Mouse (Mus musculus): ENCODE data around the gene Ankmy1.
A peak's percentile ranks its signal among the peaks of the same experiment; 100 is the strongest.

Ankmy1 gene

DNA sequence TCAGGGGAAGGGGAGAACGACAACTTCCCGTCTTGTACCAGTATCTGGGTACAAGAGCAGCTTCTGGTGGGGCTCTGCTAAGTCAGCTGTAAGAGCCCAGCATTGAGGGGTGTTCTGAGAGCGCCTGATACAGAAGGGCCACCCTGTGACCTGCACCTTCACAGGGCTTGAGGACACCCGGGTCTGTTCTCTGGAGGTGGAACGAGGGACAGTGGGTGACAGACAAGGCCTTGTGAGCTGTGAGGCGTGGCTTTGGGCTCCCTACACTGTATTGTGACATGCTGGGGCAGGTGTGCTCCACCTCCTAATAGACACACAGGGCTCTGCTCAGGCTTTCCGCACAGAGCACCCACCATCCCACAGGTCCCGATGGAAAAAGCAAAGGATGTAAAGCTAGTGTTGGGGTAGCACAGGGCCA, 9.0 kb upstream of the Ankmy1 start:
- DNase-seq (ENCODE audit: extremely low read depth, low read depth): peak; percentile 47

DNA sequence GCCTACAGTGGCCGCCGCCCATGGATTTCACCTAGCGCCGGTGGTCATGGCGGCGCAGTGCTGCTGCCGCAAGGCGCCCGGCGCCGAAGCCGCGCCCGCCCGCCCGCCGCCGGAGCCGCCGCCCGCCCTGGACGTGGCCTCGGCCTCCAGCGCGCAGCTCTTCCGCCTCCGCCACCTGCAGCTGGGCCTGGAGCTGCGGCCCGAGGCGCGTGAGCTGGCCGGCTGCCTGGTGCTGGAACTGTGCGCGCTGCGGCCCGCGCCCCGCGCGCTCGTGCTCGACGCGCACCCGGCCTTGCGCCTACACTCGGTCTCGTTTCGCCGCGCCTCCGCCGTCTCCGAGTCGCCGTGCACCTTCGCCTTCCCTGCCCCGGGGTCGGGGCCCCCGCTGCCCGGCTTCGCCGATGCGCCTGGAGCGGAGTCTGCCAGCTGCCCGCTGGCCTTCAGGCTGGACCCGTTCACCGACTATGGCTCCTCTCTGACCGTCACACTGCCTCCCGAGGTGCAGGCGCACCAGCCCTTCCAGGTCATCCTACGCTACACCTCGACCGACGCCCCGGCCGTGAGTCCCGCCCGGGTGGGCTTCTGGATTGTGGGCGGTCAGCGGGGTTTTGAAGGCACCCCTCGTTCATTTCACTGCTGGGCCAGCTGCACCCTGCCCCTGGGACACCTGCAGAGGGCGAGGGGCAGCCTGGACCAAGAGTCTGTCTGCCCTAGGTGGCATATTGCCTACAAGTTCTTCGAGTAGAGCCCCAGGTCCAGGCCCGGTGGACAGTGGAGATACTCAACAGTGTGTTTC, 8.4 kb upstream of the Ankmy1 start:
- DNase-seq (ENCODE audit: extremely low read depth, low read depth): no peak

DNA sequence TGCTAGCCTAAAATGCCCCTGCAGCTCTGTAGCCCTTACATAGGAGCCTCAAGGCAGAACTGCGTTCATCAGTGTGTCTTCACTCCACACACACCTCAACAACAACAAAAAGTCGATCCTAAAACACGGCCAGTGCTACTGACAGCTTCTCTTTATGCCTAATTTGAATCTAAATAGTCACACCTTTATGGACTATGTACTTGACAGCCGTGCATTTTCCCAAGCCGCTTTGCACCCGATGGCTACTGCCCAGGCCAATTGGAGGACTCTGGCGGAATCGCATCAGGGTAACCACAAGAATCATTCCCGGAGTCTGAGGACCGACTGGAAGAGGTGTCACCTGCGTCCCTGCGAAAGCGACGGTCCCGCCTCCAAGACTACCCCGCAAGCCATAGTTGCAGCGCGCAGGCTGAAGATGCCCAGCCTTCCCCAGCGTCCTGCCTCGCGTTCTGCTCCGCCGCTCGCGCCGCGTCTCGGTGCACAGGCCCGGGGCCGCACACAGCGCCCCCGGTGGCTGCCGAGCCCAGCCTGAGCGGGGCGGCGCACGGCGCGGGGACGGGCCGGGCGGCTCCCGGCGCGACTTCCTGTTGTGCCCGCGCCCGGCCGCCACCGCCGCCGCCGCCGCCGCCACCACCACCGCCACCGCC, 7.7 kb upstream of the Ankmy1 start, which contains the start of gene Rnpepl1:
TSS of gene Rnpepl1 (plus strand) at position 545 of the 647 bp plus-strand sequence.
- DNase-seq (ENCODE audit: extremely low read depth, low read depth): peak; percentile 45

GRCm38 (mm10) chr1:92909068-92909467, 6.4 kb upstream of the Ankmy1 start:
- peak; percentile 59 for DNase-seq (ENCODE audit: extremely low read depth, low read depth)

DNA sequence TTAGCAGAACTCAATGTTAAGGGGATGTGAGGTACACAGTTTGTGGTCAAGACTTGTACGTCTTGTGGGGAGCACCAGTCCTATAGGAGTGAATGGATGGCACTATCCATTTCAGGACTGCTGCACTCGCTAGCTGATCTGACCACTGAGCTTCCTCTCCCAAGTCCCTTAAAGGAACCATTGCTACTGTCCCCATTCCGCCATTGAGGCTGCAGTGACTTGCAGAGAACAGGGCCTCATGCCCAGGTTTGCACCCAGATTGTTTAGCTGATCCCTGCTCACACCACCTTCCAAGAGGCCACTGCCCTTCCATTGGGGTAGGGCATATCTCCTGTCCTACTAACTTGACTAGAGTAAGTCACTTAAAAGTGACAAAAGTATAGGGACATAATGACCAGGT, 6.0 kb upstream of the Ankmy1 start:
- DNase-seq (ENCODE audit: extremely low read depth, low read depth): no peak

GRCm38 (mm10) chr1:92907632-92908360, 5.1 kb upstream of the Ankmy1 start:
- peak; percentile 68 for DNase-seq (ENCODE audit: extremely low read depth, low read depth)

- peak; percentile 81 for DNase-seq (ENCODE audit: extremely low read depth, low read depth)
Observed at GRCm38 (mm10) chr1:92906779-92907631, 4.3 kb upstream of the Ankmy1 start, which contains the start of gene Dusp28. TSS of gene Dusp28 (plus strand) at chr1:92906981.

GRCm38 (mm10) chr1:92905703-92906310, 3.1 kb upstream of the Ankmy1 start:
- no peak for DNase-seq (ENCODE audit: extremely low read depth, low read depth)

DNA sequence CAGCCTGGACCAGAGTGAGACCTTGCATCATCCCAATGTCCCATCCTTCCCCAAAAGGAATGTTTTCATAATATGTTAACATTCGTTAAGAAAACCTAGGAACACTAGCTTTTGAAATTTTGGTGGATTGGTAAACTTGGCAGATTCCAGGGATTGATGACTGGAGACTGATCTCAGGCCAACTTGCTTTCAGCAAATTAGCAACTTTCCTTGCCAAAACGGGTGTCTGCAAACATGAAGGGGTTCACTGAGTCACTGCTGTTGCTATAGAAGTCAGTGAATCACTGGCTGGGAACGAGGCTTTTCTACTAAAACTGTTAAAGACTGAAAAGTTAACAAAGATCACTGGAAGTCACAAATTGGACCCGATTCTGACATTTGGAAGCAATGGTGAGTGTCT, 921 bp upstream of the Ankmy1 start:
- DNase-seq (ENCODE audit: extremely low read depth, low read depth): no peak

DNA sequence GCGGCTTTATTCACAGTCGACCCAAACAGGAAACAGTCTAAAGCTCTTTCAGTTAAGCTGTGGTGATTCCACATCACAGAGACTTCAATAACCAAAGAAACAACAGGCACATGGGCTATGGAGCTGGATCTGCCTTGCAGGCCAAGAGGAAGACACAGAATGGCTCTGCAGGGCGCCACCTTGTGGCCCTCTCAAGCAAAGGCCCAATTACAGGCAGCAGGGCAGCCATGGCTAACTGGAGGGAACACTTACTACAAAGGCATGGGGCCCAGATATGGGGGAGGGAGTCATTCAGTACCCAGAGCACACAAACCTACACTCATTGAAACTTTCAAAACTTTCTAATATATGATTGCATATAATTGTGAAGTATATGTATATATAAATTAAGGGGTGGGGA, 7.6 kb downstream of the Ankmy1 start:
- peak; percentile 67 for DNase-seq (ENCODE audit: extremely low read depth, low read depth)

DNA sequence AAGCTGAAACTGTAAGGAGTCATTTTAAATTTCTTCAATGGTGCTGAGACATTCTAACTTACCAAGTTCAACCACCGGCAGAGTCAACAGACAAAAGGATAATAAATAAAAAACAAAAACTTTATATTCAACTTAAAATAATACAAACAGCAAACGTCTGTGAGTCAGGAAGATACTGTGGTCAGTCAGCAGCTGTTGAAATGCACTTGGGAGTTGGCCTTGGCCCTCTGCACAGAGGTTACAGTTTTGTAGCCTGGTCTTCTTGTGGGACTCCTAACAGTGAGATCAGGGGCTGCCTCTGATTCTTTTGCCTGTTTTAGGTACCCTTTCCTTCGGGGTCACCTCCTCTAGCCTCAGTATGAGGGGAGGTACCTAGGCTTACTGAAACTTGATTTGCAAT, 8.8 kb downstream of the Ankmy1 start:
- DNase-seq (ENCODE audit: extremely low read depth, low read depth): no peak

DNA sequence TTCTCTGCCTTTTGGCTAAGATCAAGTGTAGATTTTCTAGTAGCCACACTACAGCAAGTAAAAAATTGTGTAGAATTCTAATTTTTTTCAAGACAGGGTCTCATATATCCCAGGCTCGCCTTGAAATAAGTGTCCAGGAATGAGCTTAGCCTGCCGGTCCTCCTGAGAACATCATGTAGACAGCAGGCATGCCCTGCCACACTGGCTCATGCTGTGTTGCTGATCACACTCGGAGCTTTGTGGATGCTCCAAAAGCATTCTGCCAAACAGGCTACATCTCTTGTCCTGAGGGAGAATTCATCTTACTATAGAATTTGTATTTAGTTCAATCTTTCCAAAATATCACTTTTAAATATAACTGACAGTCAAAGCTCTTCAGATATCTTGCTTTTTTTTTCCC, 9.9 kb downstream of the Ankmy1 start:
- no peak for DNase-seq (ENCODE audit: extremely low read depth, low read depth)

DNA sequence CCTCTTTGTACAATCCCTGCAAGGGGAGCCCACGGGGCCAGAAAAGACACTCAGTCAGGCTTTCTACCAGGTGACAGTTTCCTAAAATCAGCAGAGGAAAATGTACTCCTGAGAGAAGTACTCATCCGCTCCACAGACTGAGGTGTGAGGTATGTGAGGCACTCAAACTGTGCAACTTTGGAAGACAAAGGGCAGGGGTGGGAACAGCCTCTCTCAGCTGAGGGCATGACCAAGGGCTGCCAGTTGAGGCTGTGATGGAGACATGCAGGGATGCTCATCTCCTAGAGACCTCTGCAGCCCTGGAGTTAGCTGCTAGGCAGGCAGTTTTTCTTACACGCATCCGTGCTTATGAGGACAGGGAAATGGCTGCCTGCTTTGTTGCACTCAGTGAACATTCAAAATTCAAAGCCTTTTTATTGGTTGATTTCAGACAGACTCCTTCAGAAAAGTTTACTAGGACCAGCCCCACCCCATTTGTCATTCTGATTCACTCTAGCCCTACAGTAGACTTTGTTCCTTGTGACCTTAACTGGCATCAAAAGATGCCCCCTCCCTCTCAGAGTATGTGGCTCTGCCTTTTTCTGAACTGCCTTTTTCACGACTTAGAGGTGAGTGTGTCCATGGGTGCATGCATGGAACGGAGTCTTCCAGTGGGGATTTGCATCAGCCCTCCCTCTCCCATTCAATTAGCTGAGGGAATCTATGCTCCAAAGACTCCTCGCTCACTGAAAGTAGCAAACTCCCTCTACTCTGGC, 13.6 kb downstream of the Ankmy1 start:
- DNase-seq (ENCODE audit: extremely low read depth, low read depth): no peak

DNA sequence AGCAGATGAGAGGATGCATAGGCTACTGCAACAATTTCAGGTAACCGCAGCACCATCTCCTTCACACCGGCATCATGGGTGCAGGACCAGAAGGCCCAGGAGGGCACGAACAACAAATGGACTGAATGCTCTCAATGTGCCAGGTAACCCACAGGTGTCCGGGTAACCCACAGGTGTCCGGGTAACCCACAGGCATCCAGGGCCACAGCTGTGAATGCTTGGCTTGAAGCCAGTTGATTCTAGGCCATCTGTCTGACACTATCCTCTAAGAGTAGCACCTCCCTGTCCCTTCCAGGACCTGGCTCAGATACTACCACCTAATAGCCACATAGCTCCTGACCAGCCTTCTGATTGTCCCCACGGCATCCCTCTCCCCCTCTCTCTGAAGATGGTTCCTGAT, 20.7 kb downstream of the Ankmy1 start:
- DNase-seq (ENCODE audit: extremely low read depth, low read depth): no peak

GRCm38 (mm10) chr1:92880101-92880500, 22.6 kb downstream of the Ankmy1 start:
- no peak for DNase-seq (ENCODE audit: extremely low read depth, low read depth)

DNA sequence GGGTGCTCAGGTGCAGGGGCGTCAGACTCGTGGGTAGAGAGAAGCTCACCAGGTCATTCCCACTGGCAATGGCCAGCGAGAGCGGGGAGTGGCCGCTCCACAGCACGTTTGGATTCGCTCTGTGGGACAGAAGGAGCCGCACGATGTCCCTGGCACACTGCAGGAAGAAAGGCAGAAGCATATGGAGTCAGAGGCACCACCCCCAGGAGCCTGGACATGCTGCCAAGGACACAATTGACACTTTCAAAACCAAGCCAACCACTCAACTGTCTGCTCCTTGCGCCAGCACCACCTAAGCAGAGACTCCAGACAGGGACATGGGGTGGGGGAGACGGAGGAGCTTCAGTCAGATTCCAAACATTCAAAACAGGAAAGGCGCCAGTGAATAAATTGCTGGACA, 23.4 kb downstream of the Ankmy1 start:
- no peak for DNase-seq (ENCODE audit: extremely low read depth, low read depth)

DNA sequence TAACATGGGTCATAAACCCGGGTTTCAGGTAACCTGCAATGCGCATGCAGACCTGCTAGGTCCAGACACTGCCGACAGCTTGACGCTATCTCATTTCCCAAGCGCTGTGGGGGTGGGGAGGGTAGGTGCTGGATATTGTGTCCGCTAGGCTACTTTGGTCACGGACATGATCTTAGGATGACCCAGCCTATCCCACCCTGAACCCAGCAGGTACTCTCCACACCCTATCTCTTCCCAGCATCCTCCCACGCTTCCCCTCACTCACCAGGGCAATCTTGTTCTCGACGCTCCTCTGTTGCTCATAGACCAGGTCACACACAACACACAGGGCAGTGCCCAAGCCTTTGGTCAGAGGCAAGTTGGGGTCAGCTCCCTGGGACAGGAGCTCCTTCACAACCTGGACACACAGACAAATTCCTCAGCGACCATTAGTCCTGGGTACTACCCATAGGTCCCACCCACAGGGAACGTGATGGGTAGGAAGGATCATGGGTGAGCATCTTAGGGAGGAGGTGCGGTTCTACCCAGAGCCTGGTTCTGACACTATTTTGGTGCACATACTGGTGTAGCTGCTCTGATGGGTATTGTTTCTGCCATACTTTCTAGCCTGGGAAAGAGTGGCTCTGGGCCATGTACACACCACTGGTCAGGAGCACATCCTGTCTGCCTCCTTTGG, 24.5 kb downstream of the Ankmy1 start:
- no peak for DNase-seq (ENCODE audit: extremely low read depth, low read depth)

- DNase-seq (ENCODE audit: extremely low read depth, low read depth): no peak
Observed at GRCm38 (mm10) chr1:92877431-92877978, 25.2 kb downstream of the Ankmy1 start.

All from MEL-GATA-1-ER (cell line).